Mouse (Mus musculus) heart, adult 8-10 months (tissue): ENCODE results near the gene Hamp2. TPM values are rescaled to one million over a fixed set of nuclear protein-coding genes. Genes with fewer than 3 reads are reported as not detected.
"Not testable (repeated sequence)": the region's sequence is repeated elsewhere in the genome, so short reads cannot be mapped to it uniquely, and the experiment has no call there.

Experiments used
- DNase-seq: peaks from one replicate; pipeline ENCODE4 v3.0.0; 2022; ENCODE audit warnings: low spot score
- total RNA-seq, 4 experiments: library from RNA; stranded (reverse); gene quantifications; 2 replicates each; pipeline ENCODE4 v1.2.4; 2022

Hamp2 gene
- total RNA-seq, 4 experiments from 2014 or later = 3.6 to 9.2 (median 5.7) TPM

DNA sequence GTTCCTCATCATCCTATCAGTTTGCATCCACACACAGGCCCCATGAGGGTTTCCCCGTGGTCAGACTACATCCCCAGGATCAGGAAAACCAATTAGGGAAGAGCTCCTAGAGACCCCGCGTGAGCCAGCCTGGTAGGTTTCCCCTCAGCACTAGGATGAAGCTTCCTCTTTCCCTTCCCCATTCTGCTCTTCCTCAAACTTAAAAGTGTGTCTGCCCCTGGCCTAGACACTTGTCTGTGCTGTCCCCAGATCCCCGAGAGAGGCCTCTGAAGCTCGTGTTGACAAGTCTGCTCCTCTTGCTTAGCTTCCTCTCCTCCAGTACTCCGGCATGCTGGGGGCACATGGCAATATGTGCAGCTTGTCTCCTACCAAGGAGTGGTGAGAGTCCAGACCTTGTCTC lies 29.0 kb upstream of the Hamp2 start:
- peak; percentile 28 for DNase-seq

DNA sequence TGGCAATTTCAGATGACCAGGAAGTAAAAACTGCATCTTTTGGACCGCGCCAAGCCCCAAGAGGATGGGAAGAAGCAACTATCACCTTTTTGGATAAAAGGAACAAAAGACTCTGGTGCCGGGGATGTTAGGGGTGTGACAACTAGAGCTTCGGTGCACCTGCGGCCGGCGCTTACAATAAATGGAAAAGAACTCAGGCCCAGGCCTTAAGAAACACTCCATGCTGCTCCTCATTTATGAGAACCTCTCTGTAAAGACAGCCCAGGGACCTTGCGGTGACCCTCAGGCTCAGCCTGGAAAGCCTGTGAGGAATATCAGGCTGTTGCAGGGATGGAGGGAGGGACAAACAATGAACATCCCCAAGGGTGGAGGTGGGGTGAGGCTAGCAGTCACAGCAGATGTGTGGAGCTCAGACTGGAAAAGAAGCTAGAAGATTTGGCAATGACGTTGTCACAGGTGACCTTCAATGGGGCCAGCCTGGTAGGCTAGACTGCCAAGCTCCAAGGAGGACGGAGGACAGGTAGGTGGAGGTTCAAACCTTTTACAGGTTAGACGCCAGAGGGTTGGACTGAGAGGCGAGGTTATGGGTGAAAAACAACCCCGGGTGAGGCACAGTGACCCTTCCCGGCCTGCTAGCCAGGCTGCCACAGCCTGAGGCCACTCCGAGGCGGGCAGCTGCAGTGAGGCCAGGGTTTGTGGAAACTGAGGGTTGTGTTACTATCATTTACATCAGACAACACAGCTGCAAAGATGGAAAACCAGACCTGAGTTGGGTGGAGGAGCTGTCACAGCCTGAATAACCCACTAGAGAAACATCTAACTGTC lies 28.2 kb upstream of the Hamp2 start:
- no peak for DNase-seq

DNA sequence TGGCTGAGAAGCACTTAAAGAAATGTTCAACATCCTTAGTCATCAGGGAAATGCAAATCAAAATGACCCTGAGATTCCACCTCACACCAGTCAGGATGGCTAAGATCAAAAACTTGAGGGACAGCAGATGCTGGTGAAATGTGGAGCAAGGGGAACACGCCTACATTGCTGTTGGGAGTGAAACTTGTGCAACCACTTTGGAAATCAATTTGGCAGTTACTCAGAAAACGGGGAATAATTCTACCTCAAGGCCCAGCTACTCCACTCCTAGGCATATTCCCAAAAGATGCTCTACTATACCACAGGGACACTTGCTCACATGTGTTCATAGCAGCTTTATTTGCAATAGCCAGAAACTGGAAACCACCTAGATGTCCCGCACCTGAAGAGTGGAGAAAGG lies 25.4 kb upstream of the Hamp2 start:
- DNase-seq = not testable (repeated sequence)

- DNase-seq = no peak
Measured at GRCm38 (mm10) chr7:30945876-30946275, 21.4 kb upstream of the Hamp2 start.

DNA sequence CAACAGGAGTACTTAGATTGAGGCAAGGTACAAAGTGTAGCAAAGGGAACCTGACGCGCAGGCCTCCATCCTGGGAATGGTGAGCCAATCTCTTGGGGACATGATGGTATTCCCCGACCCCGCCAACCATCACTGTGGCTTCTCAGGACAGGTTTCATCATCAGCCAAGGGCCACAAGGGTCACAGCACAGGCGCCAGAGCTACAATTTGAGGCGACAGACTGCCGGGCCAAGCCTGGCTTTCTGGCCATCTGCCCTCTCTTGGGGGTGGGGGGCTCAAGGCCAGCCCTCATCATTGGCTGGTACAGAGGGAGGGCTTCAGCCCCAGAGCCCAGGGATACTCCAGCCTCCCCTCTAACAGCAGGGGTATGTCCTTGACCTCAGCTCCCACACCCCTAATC lies 21.0 kb upstream of the Hamp2 start:
- not testable (repeated sequence) for DNase-seq

- DNase-seq = not testable (repeated sequence)
Measured at GRCm38 (mm10) chr7:30944706-30945105, 20.2 kb upstream of the Hamp2 start.

DNA sequence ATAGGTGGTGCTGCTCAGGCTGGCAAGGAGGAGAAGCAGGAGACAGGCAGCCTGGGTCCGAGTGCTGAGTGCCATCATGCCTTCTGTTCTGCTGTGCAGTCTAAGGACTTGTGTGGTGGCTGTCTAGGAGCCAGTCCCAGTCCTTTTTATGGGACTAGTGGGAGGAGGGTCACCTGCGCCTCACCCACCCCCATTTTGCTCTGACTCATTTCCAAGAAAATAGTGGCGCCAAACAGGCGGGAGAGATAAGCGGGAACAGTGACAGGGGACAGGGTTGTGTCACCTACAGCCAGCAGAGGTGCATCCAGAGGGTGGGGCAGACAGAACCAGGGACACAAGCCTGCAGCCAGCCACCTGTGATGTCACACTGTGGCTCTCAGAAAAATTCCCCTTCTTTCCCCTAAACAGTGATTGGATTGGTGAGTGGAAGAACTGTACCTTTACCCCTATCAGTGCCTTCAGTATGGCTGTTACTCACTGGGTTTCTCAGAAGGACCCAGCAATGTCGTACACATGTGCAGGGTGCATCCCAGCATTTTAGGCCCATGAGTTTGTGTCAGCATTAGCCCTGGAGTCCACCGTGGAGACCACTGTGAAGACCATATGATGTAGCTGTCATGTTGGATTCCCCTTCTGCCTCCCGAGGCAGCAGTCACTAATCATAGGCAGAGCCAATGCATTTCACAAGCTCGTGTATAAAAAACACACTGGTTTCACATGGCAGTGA lies 19.6 kb upstream of the Hamp2 start, which contains the start of gene Hamp:
Hamp (minus strand) TSS at position 124 of the 727 bp plus-strand sequence.
- no peak for DNase-seq

DNA sequence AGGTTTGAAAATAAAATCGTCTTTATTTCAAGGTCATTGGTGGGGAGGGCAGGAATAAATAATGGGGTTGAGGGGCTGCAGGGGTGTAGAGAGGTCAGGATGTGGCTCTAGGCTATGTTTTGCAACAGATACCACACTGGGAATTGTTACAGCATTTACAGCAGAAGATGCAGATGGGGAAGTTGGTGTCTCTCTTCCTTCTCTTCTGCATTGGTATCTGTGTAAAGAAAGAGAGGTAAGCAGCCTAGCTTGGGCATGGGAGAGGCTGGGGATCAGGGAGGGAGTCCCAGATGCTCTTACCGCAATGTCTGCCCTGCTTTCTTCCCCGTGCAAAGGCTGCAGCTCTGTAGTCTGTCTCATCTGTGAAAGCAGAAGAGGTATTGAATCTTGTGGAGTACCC lies 17.9 kb upstream of the Hamp2 start:
- DNase-seq = not testable (repeated sequence)

DNA sequence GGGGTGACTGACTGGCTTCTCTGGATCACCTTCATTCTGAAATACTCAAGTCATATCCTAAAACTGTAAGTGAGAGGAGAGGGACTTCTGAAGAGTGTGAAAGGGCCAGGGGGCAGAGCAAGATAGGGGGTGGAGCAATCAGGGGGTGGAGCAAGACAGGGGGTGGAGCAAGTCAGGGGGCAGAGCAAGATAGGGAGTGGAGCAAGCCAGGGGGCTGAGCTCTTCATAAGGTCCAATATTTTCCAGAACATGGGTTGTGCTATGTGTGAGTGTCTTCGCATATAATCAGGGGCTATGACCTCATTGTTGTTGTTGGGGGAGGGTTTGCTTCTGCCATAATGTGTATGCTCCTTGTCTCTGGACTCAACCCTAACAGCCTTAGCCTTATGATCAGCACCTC lies 15.6 kb upstream of the Hamp2 start:
- not testable (repeated sequence) for DNase-seq

DNA sequence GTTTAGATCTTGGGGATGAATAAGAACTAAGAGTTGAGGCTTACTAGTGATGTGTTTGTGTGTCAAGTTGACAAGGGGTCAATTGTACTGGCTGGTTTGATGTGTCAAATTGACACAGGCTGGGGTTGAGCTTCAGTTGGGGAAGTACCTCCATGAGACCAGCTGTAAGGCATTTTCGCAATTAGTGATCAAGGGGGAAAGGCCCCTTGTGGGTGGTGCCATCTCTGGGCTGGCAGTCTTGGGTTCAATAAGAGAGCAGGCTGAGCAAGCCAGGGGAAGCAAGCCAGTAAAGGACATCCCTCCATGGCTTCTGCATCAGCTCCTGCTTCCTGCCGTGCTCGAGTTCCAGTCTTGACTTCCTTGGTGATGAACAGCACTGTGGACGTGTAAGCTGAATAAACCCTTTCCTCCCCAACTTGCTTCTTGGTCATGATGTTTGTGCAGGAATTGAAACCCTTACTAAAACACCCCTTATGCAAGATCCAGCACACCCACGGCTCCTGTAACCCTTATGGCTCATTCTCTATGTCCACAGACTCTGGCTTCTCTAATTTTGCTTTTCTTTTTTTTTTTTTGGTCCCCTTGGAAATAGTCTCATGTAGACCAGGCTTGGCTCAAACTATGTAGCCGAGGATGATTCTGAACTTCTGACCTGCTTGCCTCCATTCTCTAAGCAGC lies 11.1 kb upstream of the Hamp2 start:
- DNase-seq = not testable (repeated sequence)

DNA sequence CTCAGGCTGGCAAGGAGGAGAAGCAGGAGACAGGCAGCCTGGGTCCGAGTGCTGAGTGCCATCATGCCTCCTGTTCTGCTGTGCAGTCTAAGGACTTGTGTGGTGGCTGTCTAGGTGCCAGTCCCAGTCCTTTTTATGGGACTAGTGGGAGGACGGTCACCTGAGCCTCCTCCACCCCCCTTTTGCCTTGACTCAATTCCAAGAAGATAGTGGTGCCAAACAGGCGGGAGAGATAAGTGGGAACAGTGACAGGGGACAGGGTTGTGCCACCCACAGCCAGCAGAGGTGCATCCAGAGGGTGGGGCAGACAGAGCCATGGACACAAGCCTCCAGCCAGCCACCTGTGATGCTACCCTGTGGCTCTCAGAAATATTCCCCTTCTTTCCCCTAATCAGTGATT lies 410 bp downstream of the Hamp2 start:
- no peak for DNase-seq

GRCm38 (mm10) chr7:30922490-30922889 lies 2.0 kb downstream of the Hamp2 start:
- not testable (repeated sequence) for DNase-seq

DNA sequence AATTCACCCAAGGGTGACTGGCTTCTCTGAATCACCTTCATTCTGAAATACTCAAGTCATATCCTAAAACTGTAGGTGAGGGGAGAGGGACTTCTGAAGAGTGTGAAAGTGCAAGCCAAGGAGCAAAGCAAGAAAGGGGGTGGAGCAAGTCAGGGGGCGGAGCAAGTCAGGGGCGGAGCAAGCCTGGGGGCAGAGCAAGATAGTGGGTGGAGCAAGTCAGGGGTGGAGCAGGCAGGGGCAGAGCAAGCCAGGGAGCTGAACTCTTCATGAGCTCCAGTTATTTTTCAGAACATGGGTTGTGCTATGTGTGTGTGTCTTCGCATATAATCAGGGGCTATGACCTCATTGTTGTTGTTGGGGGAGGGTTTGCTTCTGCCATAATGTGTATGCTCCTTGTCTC lies 4.3 kb downstream of the Hamp2 start:
- DNase-seq = no peak

DNA sequence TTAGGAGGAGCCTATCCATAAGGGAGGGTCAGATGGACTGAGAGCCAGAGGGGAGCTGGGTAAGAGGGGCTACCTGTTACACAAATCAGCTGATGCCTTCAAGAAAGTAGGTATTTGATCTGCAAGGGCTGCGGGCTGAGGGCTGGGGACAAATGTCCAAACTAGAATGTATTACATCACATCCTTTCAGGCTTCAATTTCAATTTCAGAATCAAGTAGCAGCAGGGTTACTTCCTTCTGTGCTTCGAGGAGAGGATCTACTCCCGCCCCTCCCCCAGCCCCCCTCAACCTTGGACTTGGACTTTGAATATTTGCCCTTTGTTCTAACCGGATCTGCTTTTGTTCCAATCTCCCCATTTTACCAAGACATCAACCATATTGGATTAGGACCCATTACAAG lies 7.3 kb downstream of the Hamp2 start:
- DNase-seq = no peak

DNA sequence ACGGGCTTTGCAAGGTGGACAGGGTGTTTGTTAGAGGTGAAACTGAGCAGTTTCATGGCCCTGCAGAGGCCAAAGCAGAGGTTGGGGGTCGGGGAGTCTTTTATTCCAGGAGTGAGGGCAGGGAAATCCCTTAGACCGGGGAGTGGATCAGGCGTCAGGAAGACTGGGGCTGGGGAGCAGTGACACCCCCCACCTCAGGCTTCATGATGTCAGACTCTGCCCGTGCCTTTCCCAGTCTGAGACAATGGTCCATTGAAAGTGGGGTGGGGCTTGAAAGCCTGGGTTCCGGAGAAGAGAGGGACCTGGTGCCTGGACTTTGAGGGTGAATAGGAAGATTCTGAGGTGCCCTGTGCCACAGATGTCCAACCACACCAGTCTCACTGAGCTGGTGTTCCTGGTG lies 7.8 kb downstream of the Hamp2 start:
- no peak for DNase-seq

DNA sequence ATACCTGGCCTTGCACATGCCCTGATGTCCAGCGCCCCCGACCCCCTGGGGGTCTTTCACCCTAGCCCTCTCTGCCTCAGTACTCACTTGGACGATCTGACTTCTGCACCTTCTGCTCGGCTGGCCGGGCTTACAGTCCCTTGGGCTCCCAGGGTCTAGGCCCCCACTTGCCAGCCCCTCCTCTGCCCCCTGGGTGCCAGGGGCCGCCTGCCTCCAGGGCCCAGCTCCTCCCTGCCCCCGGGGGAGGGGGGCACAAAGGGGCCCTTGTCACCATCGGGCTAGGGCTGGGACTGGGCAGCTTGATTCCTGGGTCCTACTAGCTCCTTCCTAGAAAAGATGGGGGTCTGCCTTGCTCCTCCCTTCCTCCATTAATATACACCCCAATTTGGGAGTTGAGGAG lies 9.7 kb downstream of the Hamp2 start, which contains the start of gene Mag:
Mag (minus strand) TSS at position 142 of the 400 bp plus-strand sequence.
- no peak for DNase-seq

GRCm38 (mm10) chr7:30909773-30910172 lies 14.7 kb downstream of the Hamp2 start:
- DNase-seq = no peak

DNA sequence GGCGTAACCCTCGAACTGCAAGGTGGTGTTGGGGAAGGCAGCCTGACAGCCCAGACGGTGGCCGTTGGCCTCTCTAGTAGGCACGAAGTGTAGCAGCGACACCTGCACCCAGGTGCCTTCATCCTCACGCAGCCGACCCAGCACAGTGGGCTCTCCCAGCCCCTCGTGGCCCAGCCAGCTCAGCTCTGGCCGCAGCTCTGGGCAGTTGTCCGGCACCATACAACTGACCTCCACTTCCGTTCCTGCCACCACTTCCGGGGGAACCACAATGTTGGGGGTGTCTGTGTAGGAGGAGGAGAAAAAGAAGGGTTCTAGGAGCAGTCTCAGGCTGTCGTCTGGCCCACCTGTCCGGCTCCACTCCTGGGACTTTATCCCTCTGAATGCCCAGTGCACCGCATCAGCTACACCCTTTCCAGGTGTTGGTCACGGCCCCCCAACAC lies 15.5 kb downstream of the Hamp2 start:
- no peak for DNase-seq

DNA sequence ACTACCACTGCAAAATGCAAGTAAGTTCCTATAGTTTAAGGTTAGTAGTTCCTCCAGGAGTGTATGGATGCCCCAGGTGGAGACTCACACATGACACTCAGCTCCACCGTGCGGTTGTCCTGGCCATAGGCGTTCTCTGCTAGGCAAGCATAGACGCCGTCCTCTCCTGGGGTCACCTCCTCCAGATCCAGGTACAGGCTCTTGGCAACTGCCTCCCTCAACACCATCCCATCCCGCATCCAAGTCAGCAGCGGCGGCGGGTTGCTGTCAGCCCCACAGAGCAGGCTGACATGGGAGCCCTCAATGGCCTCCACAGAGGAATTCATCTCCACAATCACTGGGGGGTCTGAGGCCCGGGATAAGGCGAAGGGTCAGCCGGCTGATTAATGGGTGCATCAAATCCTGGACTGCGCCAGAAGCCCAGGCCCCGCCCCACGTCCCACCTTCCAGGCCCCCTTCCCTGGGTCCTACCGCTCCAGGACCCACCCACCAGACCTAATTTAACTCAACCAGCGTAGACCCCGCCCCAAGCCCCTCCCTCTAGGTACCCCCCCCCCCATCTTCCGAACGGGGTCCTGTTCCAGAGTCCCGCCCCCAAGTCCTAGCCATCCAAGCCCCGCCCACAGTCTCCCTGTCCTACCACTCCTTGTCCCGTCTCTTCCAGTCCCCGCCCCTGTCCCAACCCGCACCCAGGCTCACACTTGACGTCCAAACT lies 16.0 kb downstream of the Hamp2 start:
- DNase-seq = no peak

GRCm38 (mm10) chr7:30904042-30904441 lies 20.4 kb downstream of the Hamp2 start:
- DNase-seq = no peak

GRCm38 (mm10) chr7:30895217-30895616 lies 29.3 kb downstream of the Hamp2 start:
- DNase-seq = no peak

DNA sequence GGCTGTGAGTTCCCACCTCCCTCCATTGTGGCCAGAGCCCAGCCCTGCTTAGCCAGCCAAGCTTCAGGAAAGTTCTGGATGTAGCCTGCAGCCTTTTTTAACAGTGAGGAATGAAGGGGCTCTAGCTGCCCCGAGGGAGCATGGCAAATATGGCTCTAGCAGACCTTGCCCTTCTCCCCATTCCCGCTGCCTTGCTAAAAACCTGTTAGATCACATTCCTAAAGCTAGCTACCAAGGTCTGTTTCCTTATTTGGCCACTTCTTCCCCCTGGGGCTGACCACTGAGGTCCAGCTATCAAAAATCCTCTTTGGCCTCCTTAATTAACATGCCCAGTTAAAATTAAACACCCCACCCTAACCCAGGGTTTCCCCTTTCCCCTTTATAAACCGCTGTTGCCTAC lies 32.0 kb downstream of the Hamp2 start:
- no peak for DNase-seq
